Mouse (Mus musculus) MEL (cell line): ENCODE data around the gene Syce1l. TPM values are rescaled to one million over a fixed set of nuclear protein-coding genes. Genes with fewer than 3 reads are reported as not detected.

Experiments used
- DNase-seq: peaks from one replicate; pipeline ENCODE4 v3.0.0; 2011; ENCODE audit warnings: low read depth, low spot score
- H3K27ac ChIP-seq: 2 replicates; pipeline ENCODE4 v1.5.1; 2012; ENCODE audit warnings: low read depth, mild to moderate bottlenecking, control low read depth, low read length, moderate library complexity; ENCODE audit not compliant: control insufficient read depth
- H3K27me3 ChIP-seq, 2 experiments: fragments of 150-350 bp in 1 of 2; sonication (generic) in 1 of 2; 2 replicates each; pipeline ENCODE4 v1.6.1; 2012; ENCODE audit warnings: low read length in 2 of 2, mild to moderate bottlenecking in 2 of 2, improper control_type of control experiment in 1 of 2, moderate library complexity in 1 of 2; ENCODE audit not compliant: insufficient read depth in 2 of 2, control insufficient read depth in 1 of 2
- H3K36me3 ChIP-seq, 2 experiments: 2 replicates each; pipeline ENCODE4 v1.6.1; 2012 to 2014; ENCODE audit warnings: low read length in 2 of 2, improper control_type of control experiment in 1 of 2, inconsistent platforms in 1 of 2, mild to moderate bottlenecking in 1 of 2; ENCODE audit not compliant: insufficient read depth in 2 of 2, control insufficient read depth in 1 of 2
- H3K4me1 ChIP-seq, 2 experiments: fragments of 150-350 bp in 1 of 2; sonication (generic) in 1 of 2; 2 replicates each; pipeline ENCODE4 v1.6.1; 2012; ENCODE audit warnings: low read length in 2 of 2, improper control_type of control experiment in 1 of 2, mild to moderate bottlenecking in 1 of 2; ENCODE audit not compliant: insufficient read depth in 2 of 2, control insufficient read depth in 1 of 2
- H3K4me3 ChIP-seq, 2 experiments: fragments of 150-350 bp in 1 of 2; sonication (generic) in 1 of 2; 2 replicates each; pipeline ENCODE4 v1.5.1; 2012; ENCODE audit warnings: low read depth in 2 of 2, low read length in 2 of 2, mild to moderate bottlenecking in 2 of 2, moderate library complexity in 2 of 2, control low read depth in 1 of 2, improper control_type of control experiment in 1 of 2; ENCODE audit not compliant: control insufficient read depth in 1 of 2, insufficient read depth in 1 of 2
- H3K79me2 ChIP-seq: 2 replicates; pipeline ENCODE4 v1.6.1; 2012; ENCODE audit warnings: mild to moderate bottlenecking, low read length, moderate library complexity; ENCODE audit not compliant: control insufficient read depth, poor library complexity, insufficient read depth
- H3K9ac ChIP-seq: 2 replicates; pipeline ENCODE4 v1.6.1; 2012; ENCODE audit warnings: low read depth, mild to moderate bottlenecking, control low read depth, low read length, moderate library complexity; ENCODE audit not compliant: control insufficient read depth, poor library complexity, severe bottlenecking
- H3K9me3 ChIP-seq: fragments of 150-350 bp; sonication (generic); replicated peaks from 2 replicates; pipeline ENCODE4 v1.6.1; 2012; ENCODE audit warnings: mild to moderate bottlenecking, low read length, improper control_type of control experiment, moderate library complexity; ENCODE audit not compliant: insufficient read depth
- BHLHE40 ChIP-seq: IDR thresholded peaks from 2 replicates; pipeline ENCODE4 v1.6.1; 2012; ENCODE audit warnings: low read depth, mild to moderate bottlenecking, inconsistent platforms, low read length, improper control_type of control experiment, borderline replicate concordance
- CHD1 ChIP-seq: IDR thresholded peaks from 2 replicates; pipeline ENCODE4 v1.6.1; 2012; ENCODE audit warnings: low read depth, mild to moderate bottlenecking, inconsistent platforms, low read length, improper control_type of control experiment
- CHD2 ChIP-seq: IDR thresholded peaks from 2 replicates; pipeline ENCODE4 v1.6.1; 2011; ENCODE audit warnings: low read length, improper control_type of control experiment
- CTCF ChIP-seq, 3 experiments: IDR thresholded peaks in 2 of 3; conservative IDR thresholded peaks in 1 of 3; 2 replicates each; pipeline ENCODE4 v1.5.1; 2011 to 2012; ENCODE audit warnings: low read length in 3 of 3, low read depth in 2 of 3, mild to moderate bottlenecking in 2 of 3, improper control_type of control experiment in 1 of 3, inconsistent platforms in 1 of 3, mixed read lengths in 1 of 3, moderate library complexity in 1 of 3; ENCODE audit not compliant: control insufficient read depth in 1 of 3, insufficient read depth in 1 of 3, poor library complexity in 1 of 3, severe bottlenecking in 1 of 3
- E2F4 ChIP-seq: IDR thresholded peaks from 2 replicates; pipeline ENCODE4 v1.6.1; 2011; ENCODE audit warnings: low read depth, low read length, improper control_type of control experiment, borderline replicate concordance
- ETS1 ChIP-seq: IDR thresholded peaks from 2 replicates; pipeline ENCODE4 v1.6.1; 2012; ENCODE audit warnings: low read depth, mild to moderate bottlenecking, inconsistent platforms, low read length, improper control_type of control experiment, moderate library complexity
- GABPA ChIP-seq: IDR thresholded peaks from 2 replicates; pipeline ENCODE4 v1.6.1; 2012; ENCODE audit warnings: low read depth, mild to moderate bottlenecking, inconsistent platforms, low read length, improper control_type of control experiment, moderate library complexity
- JUND ChIP-seq: IDR thresholded peaks from 2 replicates; pipeline ENCODE4 v1.6.1; 2011; ENCODE audit warnings: low read depth, mild to moderate bottlenecking, improper control_type of control experiment, low read length
- MAFK ChIP-seq: IDR thresholded peaks from 2 replicates; pipeline ENCODE4 v1.6.1; 2011; ENCODE audit warnings: low read depth, mild to moderate bottlenecking, low read length, improper control_type of control experiment, borderline replicate concordance
- MXI1 ChIP-seq: IDR thresholded peaks from 2 replicates; pipeline ENCODE4 v1.6.1; 2011; ENCODE audit warnings: mild to moderate bottlenecking, low read depth, low read length, improper control_type of control experiment
- MYB ChIP-seq: IDR thresholded peaks from 2 replicates; pipeline ENCODE4 v1.6.1; 2011; ENCODE audit warnings: mild to moderate bottlenecking, low read depth, low read length, improper control_type of control experiment
- MYC ChIP-seq: IDR thresholded peaks from 2 replicates; pipeline ENCODE4 v1.6.1; 2011; ENCODE audit warnings: low read depth, mild to moderate bottlenecking, low read length, improper control_type of control experiment, moderate library complexity
- NELFE ChIP-seq: IDR thresholded peaks from 2 replicates; pipeline ENCODE4 v1.6.1; 2011; ENCODE audit warnings: low read depth, low read length, improper control_type of control experiment
- NRF1 ChIP-seq: IDR thresholded peaks from 2 replicates; pipeline ENCODE4 v1.6.1; 2014; ENCODE audit warnings: low read depth, mild to moderate bottlenecking, inconsistent platforms, low read length, improper control_type of control experiment, moderate library complexity; ENCODE audit not compliant: poor library complexity, insufficient read depth, severe bottlenecking
- RAD21 ChIP-seq: IDR thresholded peaks from 2 replicates; pipeline ENCODE4 v1.6.1; 2011; ENCODE audit warnings: mild to moderate bottlenecking, low read depth, low read length, improper control_type of control experiment
- TBP ChIP-seq: IDR thresholded peaks from 2 replicates; pipeline ENCODE4 v1.8.0; 2011; ENCODE audit warnings: low read depth, low read length, improper control_type of control experiment
- TCF12 ChIP-seq: IDR thresholded peaks from 2 replicates; pipeline ENCODE4 v1.6.1; 2014; ENCODE audit warnings: low read depth, mild to moderate bottlenecking, inconsistent platforms, low read length, improper control_type of control experiment, moderate library complexity
- USF2 ChIP-seq, 2 experiments: IDR thresholded peaks; 2 replicates each; pipeline ENCODE4 v1.6.1; 2011 to 2012; ENCODE audit warnings: improper control_type of control experiment in 2 of 2, low read length in 2 of 2, borderline replicate concordance in 1 of 2, inconsistent platforms in 1 of 2, low read depth in 1 of 2, mild to moderate bottlenecking in 1 of 2; ENCODE audit not compliant: insufficient read depth in 1 of 2
- ZC3H11A ChIP-seq: IDR thresholded peaks from 2 replicates; pipeline ENCODE4 v1.6.1; 2012; ENCODE audit warnings: low read depth, mild to moderate bottlenecking, inconsistent platforms, low read length, improper control_type of control experiment
- ZKSCAN1 ChIP-seq: IDR thresholded peaks from 2 replicates; pipeline ENCODE4 v1.6.1; 2012; ENCODE audit warnings: low read depth, mild to moderate bottlenecking, inconsistent platforms, low read length, improper control_type of control experiment, moderate library complexity
- polyA plus RNA-seq, 2 experiments: library from polyadenylated mRNA; stranded (reverse) in 1 of 2; unstranded in 1 of 2; fragments of >175 nt in 1 of 2; fragments of >200 nt in 1 of 2; gene quantifications; 2 replicates each; pipeline versions ENCODE4 v1.2.1 to v1.2.4; 2012; ENCODE audit warnings: low replicate concordance in 2 of 2, low read depth in 1 of 2; ENCODE audit not compliant: insufficient read length in 2 of 2, insufficient read depth in 1 of 2, missing spikeins in 1 of 2
- total RNA-seq: library from RNA; depleted of rRNA; stranded (reverse); fragments of 300-350 nt; gene quantifications from 2 replicates; pipeline ENCODE4 v1.2.3, GENCODE M21; 2012

Syce1l gene
- total and polyA plus RNA-seq, 3 experiments = not detected

DNA sequence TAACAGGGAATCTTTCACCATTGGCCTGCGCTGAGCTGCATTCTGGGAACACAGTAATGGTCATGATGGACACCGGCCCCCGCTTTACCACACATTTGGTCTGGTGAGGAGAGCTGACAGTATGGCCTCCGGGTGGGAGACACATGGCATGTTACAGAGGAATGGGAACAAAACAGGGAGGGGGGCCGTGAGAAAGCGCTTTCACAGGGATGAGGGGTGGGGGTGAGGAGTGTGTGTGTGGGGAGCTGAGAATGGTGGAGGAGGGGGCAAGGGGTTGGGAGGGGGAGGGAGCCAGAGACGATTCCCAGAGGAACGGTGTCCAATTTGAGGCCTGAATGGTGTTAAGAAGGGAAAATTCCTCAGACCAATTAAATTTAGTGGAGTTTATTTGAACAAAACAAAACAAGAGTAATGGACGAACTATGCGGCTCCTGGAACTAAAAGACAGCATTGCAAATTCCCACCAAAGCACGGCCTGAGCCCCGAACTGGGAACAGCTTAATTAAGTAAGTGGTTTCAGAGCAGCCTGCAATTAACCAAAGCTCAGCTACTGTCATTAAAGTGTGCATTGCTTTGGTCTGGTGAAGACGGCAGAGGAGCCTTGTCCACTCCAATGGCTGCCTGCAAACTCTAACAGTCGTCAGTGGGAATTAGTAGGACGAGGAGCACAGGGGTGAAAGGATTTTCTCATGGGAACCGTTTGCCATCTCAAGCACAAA is 23.9 kb downstream of the Syce1l start:
- no peaks in the 10 kb centered on the region for H3K79me2 ChIP-seq
- TF ChIP-seq TBP (no peak), ZC3H11A (no peak), GABPA (no peak), BHLHE40 (no peak), JUND (no peak), CTCF (IDR thresholded peaks at IDR 0.05 in 2 of 3, conservative IDR thresholded peaks at IDR 0.05 in 1 of 3; ENCODE audit: control insufficient read depth in 1 of 3, insufficient read depth in 1 of 3, low read depth in 2 of 3, low read length in 3 of 3, poor library complexity in 1 of 3, severe bottlenecking in 1 of 3) (no peak), ZKSCAN1 (no peak), MYB (no peak), ETS1 (no peak), TCF12 (no peak), E2F4 (no peak), MYC (no peak), MXI1 (no peak), CHD2 (no peak), MAFK (no peak), USF2 (IDR thresholded peaks at IDR 0.05; ENCODE audit: borderline replicate concordance in 1 of 2, insufficient read depth in 1 of 2, low read depth in 1 of 2, low read length in 2 of 2) (no peak), CHD1 (no peak)
- no peaks in the 10 kb centered on the region for H3K36me3 ChIP-seq
- H3K27me3 ChIP-seq = no peaks in the 10 kb centered on the region
- H3K9me3 ChIP-seq = no peaks in the 10 kb centered on the region
- no peak overlapping the region for H3K4me3 ChIP-seq
- no peak for DNase-seq
- no peaks in the 10 kb centered on the region for H3K4me1 ChIP-seq
- H3K27ac ChIP-seq = no peak overlapping the region
- H3K9ac ChIP-seq = no peak overlapping the region

DNA sequence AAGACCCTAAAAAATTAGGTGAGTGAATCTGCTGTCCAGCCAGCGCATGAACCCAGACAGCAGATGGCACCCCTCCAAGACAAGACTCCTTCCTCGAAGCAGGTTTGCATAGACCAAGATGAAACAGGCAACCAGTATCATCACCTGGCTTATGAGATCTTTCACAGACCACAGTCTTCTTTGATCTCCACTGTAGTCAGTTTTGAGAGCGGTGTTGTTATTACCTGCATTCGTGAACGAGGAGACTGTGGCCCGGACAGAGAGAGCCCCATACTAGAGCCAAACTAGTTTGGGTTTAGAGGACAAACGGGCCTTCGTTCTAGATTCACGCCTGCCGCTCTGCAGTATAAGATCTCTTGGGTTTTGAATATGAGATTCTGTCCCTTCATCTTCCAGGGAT is 26.9 kb downstream of the Syce1l start:
- H3K4me1 ChIP-seq = no peaks in the 10 kb centered on the region
- no peak overlapping the region for H3K4me3 ChIP-seq
- TF ChIP-seq NELFE (no peak), USF2 (IDR thresholded peaks at IDR 0.05; ENCODE audit: borderline replicate concordance in 1 of 2, insufficient read depth in 1 of 2, low read depth in 1 of 2, low read length in 2 of 2) (no peak), TCF12 (no peak), RAD21 (no peak), NRF1 (no peak)
- no peak overlapping the region for H3K9ac ChIP-seq
- H3K27ac ChIP-seq = no peak overlapping the region
- H3K79me2 ChIP-seq = no peaks in the 10 kb centered on the region
- no peak for DNase-seq
- no peaks in the 10 kb centered on the region for H3K27me3 ChIP-seq
- no peaks in the 10 kb centered on the region for H3K9me3 ChIP-seq
- no peaks in the 10 kb centered on the region for H3K36me3 ChIP-seq
